Mouse (Mus musculus): ENCODE measurements around the gene Hoxb2. TPM values are rescaled to one million over a fixed set of nuclear protein-coding genes. Genes with fewer than 3 reads are reported as not detected.

Hoxb2 gene
- polyA plus RNA-seq, 1 experiment from 2014 or later = 7.5 TPM

DNA sequence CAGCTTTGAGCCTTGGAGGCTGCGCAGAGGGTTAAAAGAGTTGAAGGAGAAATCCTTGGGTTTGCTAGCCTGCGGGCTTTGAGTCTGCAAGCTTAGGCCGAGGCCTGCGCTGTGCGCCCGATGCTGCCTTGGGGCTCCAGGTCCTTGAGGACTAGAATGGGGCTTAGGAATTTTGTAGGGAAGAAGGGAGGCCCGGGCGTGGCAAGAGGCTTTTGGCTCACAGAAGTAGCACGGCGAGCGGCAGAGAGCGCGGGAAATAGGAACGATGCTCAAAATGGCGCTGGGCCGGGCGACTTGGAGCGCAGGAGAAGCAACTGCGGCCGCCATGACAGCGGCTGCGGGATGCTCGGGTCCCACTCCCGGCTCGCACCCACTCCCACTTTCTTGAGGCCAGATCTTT lies 4.1 kb downstream of the Hoxb2 start:
- H3K9ac ChIP-seq (ENCODE audit: low read length) = peak overlapping the region; percentile 60
- under 1% methylated on average over 25 of the region's 25 CpGs for WGBS
- H3K27me3 ChIP-seq (ENCODE audit: control insufficient read depth, insufficient read depth, low read length) = peaks cover 28% of the 10 kb centered on the region
- H3K4me3 ChIP-seq (ENCODE audit: low read depth, low read length) = peak overlapping the region; percentile 24
- no peaks in the 10 kb centered on the region for H3K36me3 ChIP-seq (ENCODE audit: control insufficient read depth, insufficient read depth, low read length)
- no peaks in the 10 kb centered on the region for H3K9me3 ChIP-seq (ENCODE audit: control insufficient read depth, low read length)
- H3K4me2 ChIP-seq (ENCODE audit: low read depth, severe bottlenecking) = peak overlapping the region; percentile 72
- H3K27ac ChIP-seq (replicated peaks; ENCODE audit: low read depth, low read length) = peak overlapping the region; percentile 68
- H3K4me1 ChIP-seq (ENCODE audit: control insufficient read depth, insufficient read depth, low read length) = peaks cover 11% of the 10 kb centered on the region; the same call in 1 of the 2 replicates
- DNase-seq (ENCODE audit: low spot score) = peak; percentile 86
- no peak for ATAC-seq (ENCODE audit: insufficient number of reproducible peaks, low FRiP score, low TSS enrichment, low read depth)

DNA sequence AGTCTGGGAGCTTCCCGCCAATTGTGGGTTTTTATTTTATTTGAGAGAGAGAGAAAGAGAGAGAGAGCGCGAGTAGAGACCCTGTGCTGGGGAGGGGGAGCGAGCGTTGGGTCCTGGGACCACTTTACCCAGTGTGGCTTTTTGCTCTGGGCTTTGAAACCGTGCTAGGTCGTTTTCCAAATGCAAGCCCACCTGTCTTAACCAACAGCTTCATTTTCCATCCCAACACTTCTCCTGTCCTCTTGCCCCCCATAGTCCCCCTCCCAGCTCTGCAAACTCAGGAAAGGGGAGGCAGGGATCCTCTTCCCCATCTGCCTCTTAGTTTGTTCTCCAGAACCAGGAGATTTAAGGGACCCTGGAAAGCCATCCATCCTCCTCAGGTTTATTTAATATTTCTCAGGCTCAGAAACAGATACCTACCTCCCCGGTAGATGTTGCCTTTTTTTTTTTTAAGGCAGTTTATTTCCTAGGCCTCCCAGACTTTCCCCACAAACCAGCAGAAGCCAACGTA lies 4.5 kb downstream of the Hoxb2 start:
- Histone ChIP-seq H3K27me3 (ENCODE audit: control insufficient read depth, insufficient read depth, low read length) (peaks cover 26% of the 10 kb centered on the region), H3K9me3 (ENCODE audit: control insufficient read depth, low read length) (no peaks in the 10 kb centered on the region), H3K4me1 (ENCODE audit: control insufficient read depth, insufficient read depth, low read length) (peaks cover 11% of the 10 kb centered on the region; the same call in 1 of the 2 replicates), H3K4me3 (ENCODE audit: low read depth, low read length) (peak overlapping the region; percentile 24), H3K4me2 (ENCODE audit: low read depth, severe bottlenecking) (peak overlapping the region; percentile 72), H3K9ac (ENCODE audit: low read length) (peak overlapping the region; percentile 60), H3K27ac (replicated peaks; ENCODE audit: low read depth, low read length) (peak overlapping the region; percentile 68; the same call in 1 of the 2 replicates), H3K36me3 (ENCODE audit: control insufficient read depth, insufficient read depth, low read length) (no peaks in the 10 kb centered on the region)
- DNase-seq (ENCODE audit: low spot score) (no peak), ATAC-seq (ENCODE audit: insufficient number of reproducible peaks, low FRiP score, low TSS enrichment, low read depth) (no peak)
- WGBS = 4% methylated on average over 9 of the region's 9 CpGs

DNA sequence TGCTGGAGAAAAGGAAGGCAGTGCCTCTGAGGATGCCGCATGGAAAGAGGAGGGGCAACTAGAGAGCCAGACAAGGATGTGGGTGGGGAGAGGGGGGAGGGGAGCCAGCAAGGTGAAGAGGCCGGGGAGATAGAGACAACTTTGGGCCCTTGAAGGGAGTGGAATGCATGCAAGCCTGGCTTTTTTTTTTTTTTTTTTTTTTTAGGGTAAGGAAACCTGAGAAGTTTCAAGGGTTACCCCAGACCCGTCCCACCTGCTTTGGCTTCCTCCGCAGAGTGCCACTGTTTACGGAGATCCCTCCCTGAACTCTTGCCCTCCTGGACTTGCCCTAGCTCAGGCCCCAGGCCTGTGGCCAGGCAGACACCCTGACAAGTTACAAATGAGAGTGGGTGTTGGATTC lies 13.5 kb downstream of the Hoxb2 start:
- H3K36me3 ChIP-seq (ENCODE audit: control insufficient read depth, insufficient read depth, low read length) = no peaks in the 10 kb centered on the region
- no peak overlapping the region for H3K27ac ChIP-seq (replicated peaks; ENCODE audit: low read depth, low read length)
- peaks cover 53% of the 10 kb centered on the region for H3K27me3 ChIP-seq (ENCODE audit: control insufficient read depth, insufficient read depth, low read length)
- no peaks in the 10 kb centered on the region for H3K9me3 ChIP-seq (ENCODE audit: control insufficient read depth, low read length)
- H3K4me1 ChIP-seq (ENCODE audit: control insufficient read depth, insufficient read depth, low read length) = peaks cover 9% of the 10 kb centered on the region
- ATAC-seq (ENCODE audit: insufficient number of reproducible peaks, low FRiP score, low TSS enrichment, low read depth) (no peak), DNase-seq (ENCODE audit: low spot score) (no peak)
- 2% methylated on average over 5 of the region's 5 CpGs for WGBS
- no peak overlapping the region for H3K4me3 ChIP-seq (ENCODE audit: low read depth, low read length)
- H3K9ac ChIP-seq (ENCODE audit: low read length) = no peak overlapping the region
- no peak overlapping the region for H3K4me2 ChIP-seq (ENCODE audit: low read depth, severe bottlenecking)

DNA sequence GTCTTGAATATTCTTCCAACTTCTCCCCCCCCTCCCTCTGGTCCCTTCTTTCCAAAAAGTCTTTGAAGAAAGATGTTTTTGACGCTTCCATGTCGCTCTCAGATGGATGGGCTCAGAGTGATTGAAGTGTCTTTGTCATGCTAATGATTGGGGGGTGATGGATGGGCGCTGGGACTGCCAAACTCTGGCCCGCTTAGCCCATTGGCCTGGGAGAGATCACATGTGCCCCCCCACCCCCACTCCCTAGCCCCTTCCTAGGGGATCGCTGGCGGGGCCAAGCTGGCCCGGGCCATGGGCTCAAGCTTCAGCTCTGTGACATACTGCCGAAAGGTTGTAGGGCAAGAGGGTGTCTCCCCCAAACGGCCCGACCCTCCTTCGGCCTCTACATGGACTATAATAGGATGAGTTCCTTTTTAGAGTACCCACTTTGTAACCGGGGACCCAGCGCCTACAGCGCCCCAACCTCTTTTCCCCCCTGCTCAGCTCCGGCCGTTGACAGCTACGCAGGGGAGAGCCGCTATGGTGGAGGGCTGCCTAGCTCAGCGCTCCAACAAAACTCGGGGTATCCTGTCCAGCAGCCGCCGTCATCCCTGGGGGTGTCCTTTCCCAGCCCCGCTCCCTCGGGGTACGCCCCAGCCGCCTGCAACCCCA lies 15.2 kb downstream of the Hoxb2 start, which contains the start of gene Hoxb1:
Gene Hoxb1 (plus strand): TSS at position 312 of the 651 bp plus-strand sequence.
- Histone ChIP-seq H3K27me3 (ENCODE audit: control insufficient read depth, insufficient read depth, low read length) (peaks cover 67% of the 10 kb centered on the region), H3K36me3 (ENCODE audit: control insufficient read depth, insufficient read depth, low read length) (no peaks in the 10 kb centered on the region), H3K9ac (ENCODE audit: low read length) (no peak within 1 kb of the TSS), H3K4me3 (ENCODE audit: low read depth, low read length) (no peak within 1 kb of the TSS), H3K4me1 (ENCODE audit: control insufficient read depth, insufficient read depth, low read length) (peaks cover 9% of the 10 kb centered on the region), H3K27ac (replicated peaks; ENCODE audit: low read depth, low read length) (no peak within 1 kb of the TSS), H3K9me3 (ENCODE audit: control insufficient read depth, low read length) (no peaks in the 10 kb centered on the region), H3K4me2 (ENCODE audit: low read depth, severe bottlenecking) (peak within 1 kb of the TSS; percentile 14; the same call in 1 of the 2 replicates)
- DNase-seq (ENCODE audit: low spot score) = peak; percentile 39
- ATAC-seq (ENCODE audit: insufficient number of reproducible peaks, low FRiP score, low TSS enrichment, low read depth) = no peak
- WGBS = 2% methylated on average over 26 of the region's 26 CpGs

DNA sequence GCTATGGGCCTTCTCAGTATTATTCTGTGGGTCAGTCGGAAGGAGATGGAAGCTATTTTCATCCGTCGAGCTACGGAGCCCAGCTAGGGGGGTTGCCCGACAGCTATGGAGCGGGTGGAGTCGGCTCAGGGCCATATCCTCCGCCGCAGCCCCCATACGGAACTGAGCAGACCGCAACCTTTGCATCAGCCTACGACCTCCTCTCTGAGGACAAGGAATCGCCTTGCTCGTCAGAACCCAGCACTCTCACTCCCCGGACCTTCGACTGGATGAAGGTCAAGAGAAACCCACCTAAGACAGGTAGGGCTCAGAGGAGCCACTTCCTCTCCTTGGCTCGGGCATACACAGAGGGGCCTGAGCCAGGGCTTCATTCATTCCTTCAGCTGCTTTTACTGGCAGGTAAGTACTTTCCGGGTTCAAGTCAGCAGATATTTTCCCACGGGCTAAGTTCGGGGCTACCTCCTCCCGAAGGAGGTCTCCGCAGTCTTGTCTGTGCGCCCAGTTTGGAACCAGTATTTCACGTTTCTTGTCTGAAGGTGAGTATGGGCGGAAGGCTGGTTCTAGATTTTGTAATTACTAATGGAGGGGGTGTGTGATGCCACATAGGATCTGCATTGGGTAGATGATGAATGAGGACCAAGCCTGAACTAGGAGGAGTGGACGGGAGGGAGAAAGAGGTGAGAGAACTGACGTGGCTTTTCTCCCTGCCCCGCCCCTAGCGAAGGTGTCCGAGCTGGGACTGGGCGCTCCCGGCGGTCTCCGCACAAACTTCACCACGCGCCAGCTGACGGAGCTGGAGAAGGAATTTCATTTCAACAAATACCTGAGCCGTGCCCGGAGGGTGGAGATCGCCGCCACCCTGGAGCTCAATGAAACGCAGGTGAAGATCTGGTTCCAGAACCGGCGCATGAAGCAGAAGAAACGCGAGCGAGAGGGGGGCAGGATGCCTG lies 16.0 kb downstream of the Hoxb2 start:
- WGBS = under 1% methylated on average over 47 of the region's 47 CpGs
- Histone ChIP-seq H3K4me3 (ENCODE audit: low read depth, low read length) (no peak overlapping the region), H3K4me2 (ENCODE audit: low read depth, severe bottlenecking) (peak overlapping the region; percentile 14; the same call in 1 of the 2 replicates)

DNA sequence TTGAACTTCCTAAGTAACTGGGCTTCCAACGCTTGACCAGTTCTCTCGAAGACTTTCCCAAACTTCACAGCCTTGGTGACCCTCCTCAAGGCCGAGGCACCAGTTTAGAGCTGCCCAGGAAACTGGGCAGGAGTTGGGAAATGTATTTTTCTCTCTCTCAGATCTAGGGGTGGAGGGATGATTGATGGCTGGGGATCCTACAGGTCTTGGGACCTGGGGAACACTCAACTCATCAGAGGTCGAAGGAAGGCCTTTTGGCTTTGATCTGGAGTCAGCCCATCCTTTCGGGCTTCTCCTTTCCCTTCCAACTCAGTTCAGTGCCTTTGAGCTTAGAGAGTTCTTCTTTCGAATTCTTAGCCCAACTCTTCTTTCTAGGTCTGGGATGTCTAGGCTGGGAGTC lies 16.8 kb downstream of the Hoxb2 start:
- Histone ChIP-seq H3K27me3 (ENCODE audit: control insufficient read depth, insufficient read depth, low read length) (peaks cover 72% of the 10 kb centered on the region), H3K4me3 (ENCODE audit: low read depth, low read length) (no peak overlapping the region), H3K9ac (ENCODE audit: low read length) (no peak overlapping the region), H3K9me3 (ENCODE audit: control insufficient read depth, low read length) (no peaks in the 10 kb centered on the region), H3K36me3 (ENCODE audit: control insufficient read depth, insufficient read depth, low read length) (no peaks in the 10 kb centered on the region), H3K27ac (replicated peaks; ENCODE audit: low read depth, low read length) (no peak overlapping the region), H3K4me2 (ENCODE audit: low read depth, severe bottlenecking) (no peak overlapping the region), H3K4me1 (ENCODE audit: control insufficient read depth, insufficient read depth, low read length) (peaks cover 9% of the 10 kb centered on the region)
- DNase-seq (ENCODE audit: low spot score) = no peak
- 8% methylated on average over 6 of the region's 6 CpGs for WGBS
- no peak for ATAC-seq (ENCODE audit: insufficient number of reproducible peaks, low FRiP score, low TSS enrichment, low read depth)

More for the DNA sequence above, 16.0 kb downstream of the Hoxb2 start:
- Histone ChIP-seq H3K9ac (ENCODE audit: low read length) (no peak overlapping the region), H3K27me3 (ENCODE audit: control insufficient read depth, insufficient read depth, low read length) (peaks cover 72% of the 10 kb centered on the region), H3K36me3 (ENCODE audit: control insufficient read depth, insufficient read depth, low read length) (no peaks in the 10 kb centered on the region), H3K9me3 (ENCODE audit: control insufficient read depth, low read length) (no peaks in the 10 kb centered on the region), H3K4me1 (ENCODE audit: control insufficient read depth, insufficient read depth, low read length) (peaks cover 9% of the 10 kb centered on the region), H3K27ac (replicated peaks; ENCODE audit: low read depth, low read length) (no peak overlapping the region)
- no peak for ATAC-seq (ENCODE audit: insufficient number of reproducible peaks, low FRiP score, low TSS enrichment, low read depth)
- DNase-seq (ENCODE audit: low spot score) = peak; percentile 61

DNA sequence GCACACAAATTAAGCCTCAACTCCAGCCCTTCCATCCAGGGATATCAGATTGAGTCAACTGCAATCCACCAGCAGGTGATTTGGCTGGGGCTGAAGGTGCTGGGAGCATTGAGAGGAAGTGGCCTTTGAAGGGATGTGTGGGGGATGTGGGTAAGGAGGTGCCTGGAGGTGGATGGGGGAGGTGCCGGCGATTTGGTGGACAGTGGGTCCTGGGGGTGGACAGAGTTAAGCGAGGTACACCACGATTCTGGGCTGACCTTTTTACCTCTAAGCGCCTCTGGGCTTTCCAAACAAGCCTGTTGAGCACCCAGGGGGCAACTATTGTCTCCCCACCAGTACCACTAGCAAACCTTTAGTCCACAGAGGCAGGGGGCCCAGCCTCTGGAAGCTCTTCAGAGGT lies 18.4 kb downstream of the Hoxb2 start:
- Histone ChIP-seq H3K9me3 (ENCODE audit: control insufficient read depth, low read length) (no peaks in the 10 kb centered on the region), H3K27me3 (ENCODE audit: control insufficient read depth, insufficient read depth, low read length) (peaks cover 68% of the 10 kb centered on the region), H3K4me1 (ENCODE audit: control insufficient read depth, insufficient read depth, low read length) (peaks cover 7% of the 10 kb centered on the region), H3K9ac (ENCODE audit: low read length) (no peak overlapping the region), H3K36me3 (ENCODE audit: control insufficient read depth, insufficient read depth, low read length) (no peaks in the 10 kb centered on the region), H3K4me2 (ENCODE audit: low read depth, severe bottlenecking) (no peak overlapping the region), H3K27ac (replicated peaks; ENCODE audit: low read depth, low read length) (no peak overlapping the region), H3K4me3 (ENCODE audit: low read depth, low read length) (no peak overlapping the region)
- DNase-seq (ENCODE audit: low spot score) (no peak), ATAC-seq (ENCODE audit: insufficient number of reproducible peaks, low FRiP score, low TSS enrichment, low read depth) (no peak)
- WGBS = 10% methylated on average over 5 of the region's 5 CpGs

DNA sequence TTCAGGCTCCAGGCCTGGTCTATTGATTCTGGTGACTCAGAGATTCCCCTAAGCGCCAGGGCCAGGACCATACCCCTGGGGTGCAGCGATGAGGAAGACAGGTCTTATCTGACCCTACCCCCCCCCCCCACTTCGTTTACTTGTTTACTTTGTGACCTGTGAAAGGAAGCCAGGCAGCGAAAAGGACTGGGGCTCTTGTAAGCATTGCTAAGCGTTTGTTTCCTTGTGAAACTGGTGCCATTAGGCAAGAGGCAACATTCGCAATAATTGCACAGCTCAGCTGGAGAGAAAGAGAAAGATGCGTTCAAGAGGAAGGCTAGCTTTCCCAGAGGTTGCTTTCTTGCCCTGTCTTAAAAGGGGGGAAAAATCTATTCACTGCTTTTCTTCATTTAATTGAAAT lies 18.8 kb downstream of the Hoxb2 start:
- WGBS = 22% methylated on average over 7 of the region's 7 CpGs
- Histone ChIP-seq H3K9ac (ENCODE audit: low read length) (no peak overlapping the region), H3K4me1 (ENCODE audit: control insufficient read depth, insufficient read depth, low read length) (peaks cover 7% of the 10 kb centered on the region), H3K27me3 (ENCODE audit: control insufficient read depth, insufficient read depth, low read length) (peaks cover 68% of the 10 kb centered on the region), H3K36me3 (ENCODE audit: control insufficient read depth, insufficient read depth, low read length) (no peaks in the 10 kb centered on the region), H3K9me3 (ENCODE audit: control insufficient read depth, low read length) (no peaks in the 10 kb centered on the region), H3K4me2 (ENCODE audit: low read depth, severe bottlenecking) (no peak overlapping the region), H3K27ac (replicated peaks; ENCODE audit: low read depth, low read length) (no peak overlapping the region), H3K4me3 (ENCODE audit: low read depth, low read length) (no peak overlapping the region)
- no peak for ATAC-seq (ENCODE audit: insufficient number of reproducible peaks, low FRiP score, low TSS enrichment, low read depth)
- DNase-seq (ENCODE audit: low spot score) = no peak

Measured in limb, embryonic 11.5 days (tissue).